Mouse (Mus musculus) lung, embryonic 14.5 days (tissue): ENCODE measurements around the gene Foxq1. TPM values are rescaled to one million over a fixed set of nuclear protein-coding genes. Genes with fewer than 3 reads are reported as not detected.
A peak's percentile ranks its signal among the peaks of the same experiment; 100 is the strongest.

ENCODE experiments used
- ATAC-seq: fragments of 200-750 bp; cut with Nextera tagmentation; 2 replicates; pipeline ENCODE4 v1.8.0; 2017; ENCODE audit warnings: mild to moderate bottlenecking, moderate TSS enrichment, moderate library complexity; ENCODE audit not compliant: insufficient read depth
- DNase-seq: peaks from one replicate; pipeline ENCODE4 v3.0.0-alpha.2; 2015
- H3K27ac ChIP-seq: fragments of 300-500 bp; sonication (generic); 2 replicates; pipeline ENCODE4 v1.5.1; 2014; ENCODE audit warnings: low read depth, mild to moderate bottlenecking, moderate library complexity
- H3K27me3 ChIP-seq: fragments of 300-500 bp; sonication (generic); 2 replicates; pipeline ENCODE4 v1.6.1; 2014; ENCODE audit warnings: low read length, control low read depth; ENCODE audit not compliant: insufficient read depth
- H3K36me3 ChIP-seq: fragments of 300-500 bp; sonication (generic); 2 replicates; pipeline ENCODE4 v1.6.1; 2014; ENCODE audit warnings: control low read depth; ENCODE audit not compliant: insufficient read depth
- H3K4me1 ChIP-seq: fragments of 300-500 bp; sonication (generic); 2 replicates; pipeline ENCODE4 v1.6.1; 2014; ENCODE audit warnings: antibody characterized with exemption, control low read depth; ENCODE audit not compliant: insufficient read depth
- H3K4me2 ChIP-seq: fragments of 300-500 bp; sonication (generic); 2 replicates; pipeline ENCODE4 v1.6.1; 2014; ENCODE audit warnings: mild to moderate bottlenecking
- H3K4me3 ChIP-seq: fragments of 300-500 bp; sonication (generic); 2 replicates; pipeline ENCODE4 v1.5.1; 2014; ENCODE audit warnings: low read depth, low read length
- H3K9ac ChIP-seq: fragments of 300-500 bp; sonication (generic); 2 replicates; pipeline ENCODE4 v1.6.1; 2014
- H3K9me3 ChIP-seq: fragments of 300-500 bp; sonication (generic); 2 replicates; pipeline ENCODE4 v1.6.1; 2016; ENCODE audit warnings: low read depth, low read length, control low read depth
- CTCF ChIP-seq: IDR thresholded peaks from 2 replicates; pipeline ENCODE4 v1.5.1; 2016; ENCODE audit warnings: antibody characterized with exemption, low read depth
- WGBS: fragments of 180-500 bp; shearing (Covaris S2); extraction: QIAGEN DNeasy Blood & Tissue Kit; methylation state at CpG from one replicate; pipeline ENCODE4 v1.1.7; 2014; 5-methylcytosine and 5-hydroxymethylcytosine counted together
- polyA plus RNA-seq: library from polyadenylated mRNA; unstranded; fragments of >200 nt; fragmentation: Nextera tagmentation; extraction: Ambion mirVana; gene quantifications from 2 replicates; pipeline ENCODE4 v1.2.1, GENCODE M21; 2014

Gene Foxq1
- polyA plus RNA-seq, 1 experiment from 2014 or later: 0.78 TPM

DNA sequence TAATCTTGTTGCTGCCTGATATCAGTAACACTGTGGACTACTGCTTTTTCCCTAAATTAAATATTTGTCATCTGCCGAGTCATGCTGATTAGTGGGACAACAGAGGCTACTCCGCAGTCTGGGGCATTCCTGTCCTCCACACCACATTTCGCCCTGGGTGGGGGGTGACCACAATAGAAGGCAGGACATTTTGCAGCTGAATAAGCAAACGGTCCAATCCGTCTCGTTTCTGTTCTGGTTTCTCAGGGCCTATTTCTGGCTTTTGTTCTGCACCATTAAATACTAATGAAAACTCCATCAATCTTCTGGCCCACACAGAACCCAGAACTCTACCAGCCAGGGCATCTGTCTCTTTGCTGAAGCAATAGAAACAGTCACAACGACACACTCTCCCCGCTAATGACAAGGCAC, 24.3 kb upstream of the Foxq1 start:
- H3K9me3 ChIP-seq: no peaks in the 10 kb centered on the region
- H3K4me1 ChIP-seq: peaks cover 5% of the 10 kb centered on the region; the same call in 1 of the 2 replicates
- H3K4me3 ChIP-seq: no peak overlapping the region
- no peak for TF ChIP-seq CTCF
- ATAC-seq: no peak
- H3K27me3 ChIP-seq: no peaks in the 10 kb centered on the region
- no peak overlapping the region for H3K9ac ChIP-seq
- no peak overlapping the region for H3K4me2 ChIP-seq
- H3K27ac ChIP-seq: no peak overlapping the region
- 26% methylated on average over 8 of the region's 8 CpGs for WGBS
- DNase-seq: no peak
- H3K36me3 ChIP-seq: no peaks in the 10 kb centered on the region

DNA sequence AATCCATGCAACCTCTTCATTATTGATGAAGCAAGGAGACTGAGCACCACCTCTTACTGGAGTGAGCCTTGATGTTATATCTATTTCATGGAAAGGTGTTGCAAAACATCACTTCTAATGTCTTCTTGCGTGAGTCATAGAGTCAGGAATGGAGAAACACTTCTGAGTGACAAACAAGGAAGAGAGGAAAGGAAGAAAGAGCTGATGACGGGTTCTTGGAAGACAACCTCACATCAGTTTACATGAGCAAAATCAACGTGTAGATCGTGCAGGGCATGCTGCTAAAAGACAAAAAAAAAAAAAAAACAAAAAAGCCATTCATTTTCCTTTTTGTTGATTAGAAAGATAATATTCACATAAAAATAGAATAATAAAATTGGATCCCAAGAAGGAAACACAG, 21.2 kb upstream of the Foxq1 start:
- DNase-seq (no peak), ATAC-seq (no peak)
- Histone ChIP-seq H3K9me3 (no peaks in the 10 kb centered on the region), H3K9ac (no peak overlapping the region), H3K36me3 (no peaks in the 10 kb centered on the region), H3K4me1 (peaks cover 5% of the 10 kb centered on the region; the same call in 1 of the 2 replicates), H3K27ac (no peak overlapping the region), H3K27me3 (no peaks in the 10 kb centered on the region), H3K4me2 (no peak overlapping the region), H3K4me3 (no peak overlapping the region)
- no peak for TF ChIP-seq CTCF
- 67% methylated on average over 4 of the region's 4 CpGs for WGBS

DNA sequence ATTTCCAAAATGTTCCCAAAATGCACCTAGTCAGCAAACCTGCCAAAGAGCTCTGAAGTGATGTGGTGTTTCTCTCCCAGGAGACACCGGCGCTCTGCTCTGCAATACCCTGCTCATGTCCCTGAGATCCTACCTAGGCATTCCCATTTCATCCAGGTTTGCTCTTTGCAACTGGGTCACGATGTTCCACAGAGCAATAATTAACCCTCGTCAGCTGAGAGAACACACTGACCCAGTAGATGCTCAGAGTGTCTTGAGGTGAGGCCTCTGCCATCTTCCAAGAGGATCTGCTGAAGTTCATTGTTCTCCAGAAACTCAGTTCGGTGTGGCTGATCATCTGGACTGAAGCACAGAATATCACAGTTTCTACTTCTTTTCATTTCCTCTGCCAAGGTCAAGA, 12.9 kb upstream of the Foxq1 start:
- Histone ChIP-seq H3K27ac (no peak overlapping the region), H3K9ac (no peak overlapping the region), H3K36me3 (no peaks in the 10 kb centered on the region), H3K4me2 (no peak overlapping the region), H3K4me3 (no peak overlapping the region), H3K4me1 (no peaks in the 10 kb centered on the region), H3K9me3 (no peaks in the 10 kb centered on the region), H3K27me3 (no peaks in the 10 kb centered on the region)
- no peak for TF ChIP-seq CTCF
- ATAC-seq (no peak), DNase-seq (no peak)
- WGBS: 87% methylated on average over 5 of the region's 5 CpGs

DNA sequence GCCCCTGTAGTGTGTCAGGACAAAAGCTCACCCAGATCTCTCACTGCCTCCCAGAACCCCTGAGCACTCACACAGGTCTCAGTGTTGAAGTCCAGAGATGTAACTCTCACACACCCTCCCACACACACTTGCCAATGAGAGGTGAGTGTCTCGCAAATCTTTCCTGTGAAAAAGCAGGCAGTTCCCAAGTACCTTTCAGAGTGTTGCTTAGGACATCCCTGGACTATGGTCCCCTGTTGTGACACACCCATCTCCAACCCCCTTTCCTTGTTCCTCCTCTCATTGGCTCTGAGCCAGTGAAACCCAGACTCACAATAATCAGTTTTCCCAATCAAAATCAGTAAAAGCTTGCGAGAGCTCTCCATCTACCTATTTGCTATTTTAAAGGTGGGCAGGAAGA, 9.2 kb upstream of the Foxq1 start:
- Histone ChIP-seq H3K4me3 (no peak overlapping the region), H3K9ac (no peak overlapping the region), H3K36me3 (no peaks in the 10 kb centered on the region), H3K4me1 (no peaks in the 10 kb centered on the region), H3K27ac (no peak overlapping the region), H3K27me3 (no peaks in the 10 kb centered on the region), H3K4me2 (no peak overlapping the region), H3K9me3 (no peaks in the 10 kb centered on the region)
- DNase-seq (no peak), ATAC-seq (no peak)
- TF ChIP-seq CTCF: no peak
- WGBS: 71% methylated on average over 2 of the region's 2 CpGs

DNA sequence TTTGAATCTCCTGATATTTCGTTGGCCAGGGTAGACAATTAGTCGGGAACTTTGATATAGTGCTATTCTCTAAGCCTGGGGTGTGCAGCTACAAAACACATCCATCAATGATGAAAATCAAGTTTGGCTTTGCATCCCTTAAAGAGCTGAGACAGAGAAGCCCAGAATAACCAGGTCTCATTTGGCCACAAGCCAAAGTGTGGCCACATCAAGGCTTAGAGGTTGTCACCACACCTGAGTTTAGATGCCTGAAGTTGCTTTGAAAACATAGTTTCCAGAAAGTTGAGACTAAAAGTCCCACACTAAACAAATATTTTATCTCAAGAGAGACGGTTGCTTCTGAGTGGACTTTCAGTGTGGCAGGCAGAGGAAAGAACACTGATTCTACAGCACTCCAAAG, 8.7 kb upstream of the Foxq1 start:
- DNase-seq (peak; percentile 23), ATAC-seq (peak; percentile 31; the same call in 1 of the 2 replicates)
- WGBS: 60% methylated on average over 3 of the region's 3 CpGs
- no peak overlapping the region for H3K27ac ChIP-seq
- H3K4me3 ChIP-seq: no peak overlapping the region
- H3K36me3 ChIP-seq: no peaks in the 10 kb centered on the region
- TF ChIP-seq CTCF: no peak
- H3K4me1 ChIP-seq: no peaks in the 10 kb centered on the region
- no peaks in the 10 kb centered on the region for H3K27me3 ChIP-seq
- no peak overlapping the region for H3K9ac ChIP-seq
- no peaks in the 10 kb centered on the region for H3K9me3 ChIP-seq
- H3K4me2 ChIP-seq: no peak overlapping the region

DNA sequence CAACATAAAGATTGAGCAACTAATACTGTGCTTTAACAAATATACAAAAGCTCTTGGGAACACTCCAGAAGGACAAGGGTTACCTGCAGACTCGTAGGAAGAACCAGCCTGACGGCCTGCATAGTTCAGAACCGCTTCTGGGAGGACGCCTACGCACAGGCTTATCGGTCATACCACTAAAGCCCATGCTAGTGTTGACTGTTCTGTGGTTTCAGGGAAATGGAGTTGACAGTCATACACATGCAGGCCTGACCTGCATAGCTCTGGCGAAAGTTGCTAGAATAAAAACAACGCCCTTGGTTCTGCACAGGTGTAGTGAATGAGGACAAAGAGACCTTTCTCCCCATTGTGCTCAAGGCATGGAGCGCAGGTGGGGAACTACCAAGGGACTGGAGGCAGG, 8.3 kb upstream of the Foxq1 start:
- 66% methylated on average over 9 of the region's 9 CpGs for WGBS
- Histone ChIP-seq H3K9me3 (no peaks in the 10 kb centered on the region), H3K36me3 (no peaks in the 10 kb centered on the region), H3K4me1 (no peaks in the 10 kb centered on the region), H3K4me2 (no peak overlapping the region), H3K27ac (no peak overlapping the region), H3K27me3 (no peaks in the 10 kb centered on the region), H3K4me3 (no peak overlapping the region), H3K9ac (no peak overlapping the region)
- ATAC-seq: peak; percentile 87
- DNase-seq: peak; percentile 37
- TF ChIP-seq CTCF: no peak

DNA sequence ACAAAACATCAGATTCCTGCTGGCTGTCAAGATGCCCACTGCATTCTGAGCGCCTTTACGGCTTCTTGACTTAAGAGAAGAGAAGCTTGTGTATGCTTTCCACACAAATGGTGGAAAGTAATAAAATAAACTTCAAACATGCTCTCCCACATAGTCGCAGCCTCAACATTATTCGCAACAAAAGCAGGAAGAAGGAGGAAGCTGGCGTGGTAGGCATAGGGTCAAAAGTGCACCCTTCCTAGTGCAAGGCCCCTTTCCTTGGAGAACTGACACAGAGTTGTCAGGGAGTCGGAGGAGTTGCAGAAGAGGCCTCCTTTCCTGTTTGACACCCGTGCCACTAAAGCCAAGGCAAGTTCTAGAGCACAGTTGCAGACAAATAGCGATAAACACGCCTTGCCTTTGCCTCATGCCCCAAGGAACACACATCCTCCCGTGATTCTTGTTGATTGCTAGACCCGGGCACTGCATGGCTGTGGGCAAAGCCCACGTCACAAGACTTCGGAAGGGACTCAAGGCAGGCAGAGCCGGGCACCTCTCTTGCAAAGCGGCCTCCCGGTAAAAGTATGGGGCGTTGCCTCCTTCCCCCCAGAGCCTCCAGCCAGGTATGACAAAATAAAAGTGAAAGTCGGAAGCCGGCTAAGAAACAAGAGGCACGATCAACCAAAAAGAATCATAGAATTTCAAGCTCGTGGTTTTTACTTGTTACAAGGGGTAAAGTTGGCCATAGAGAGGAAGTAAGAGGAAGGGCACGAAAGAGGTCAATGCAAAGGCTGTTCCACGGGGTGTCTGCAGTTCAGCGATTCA, 1.2 kb downstream of the Foxq1 start:
- DNase-seq: peak; percentile 17
- WGBS: 10% methylated on average over 24 of the region's 24 CpGs

More for the DNA sequence above, 1.2 kb downstream of the Foxq1 start:
- peaks cover 80% of the 10 kb centered on the region for H3K27me3 ChIP-seq
- no peaks in the 10 kb centered on the region for H3K9me3 ChIP-seq
- ATAC-seq: no peak
- no peak for TF ChIP-seq CTCF
- H3K36me3 ChIP-seq: no peaks in the 10 kb centered on the region
- peak overlapping the region; percentile 59 for H3K4me3 ChIP-seq
- peaks cover 4% of the 10 kb centered on the region; the same call in 1 of the 2 replicates for H3K4me1 ChIP-seq
- peak overlapping the region; percentile 100 for H3K4me2 ChIP-seq
- no peak overlapping the region for H3K9ac ChIP-seq
- H3K27ac ChIP-seq: no peak overlapping the region
